Mouse (Mus musculus) lung, embryonic 14.5 days (tissue): Measurements from ENCODE around the gene Clcn3. TPM values are rescaled to one million over a fixed set of nuclear protein-coding genes. Genes with fewer than 3 reads are reported as not detected.
A peak's percentile ranks its signal among the peaks of the same experiment; 100 is the strongest.

ENCODE experiments used
- ATAC-seq: fragments of 200-750 bp; cut with Nextera tagmentation; 2 replicates; pipeline ENCODE4 v1.8.0; 2017; ENCODE audit warnings: mild to moderate bottlenecking, moderate TSS enrichment, moderate library complexity; ENCODE audit not compliant: insufficient read depth
- DNase-seq: peaks from one replicate; pipeline ENCODE4 v3.0.0-alpha.2; 2015
- H3K27ac ChIP-seq: fragments of 300-500 bp; sonication (generic); 2 replicates; pipeline ENCODE4 v1.5.1; 2014; ENCODE audit warnings: low read depth, mild to moderate bottlenecking, moderate library complexity
- H3K27me3 ChIP-seq: fragments of 300-500 bp; sonication (generic); 2 replicates; pipeline ENCODE4 v1.6.1; 2014; ENCODE audit warnings: low read length, control low read depth; ENCODE audit not compliant: insufficient read depth
- H3K36me3 ChIP-seq: fragments of 300-500 bp; sonication (generic); 2 replicates; pipeline ENCODE4 v1.6.1; 2014; ENCODE audit warnings: control low read depth; ENCODE audit not compliant: insufficient read depth
- H3K4me1 ChIP-seq: fragments of 300-500 bp; sonication (generic); 2 replicates; pipeline ENCODE4 v1.6.1; 2014; ENCODE audit warnings: antibody characterized with exemption, control low read depth; ENCODE audit not compliant: insufficient read depth
- H3K4me2 ChIP-seq: fragments of 300-500 bp; sonication (generic); 2 replicates; pipeline ENCODE4 v1.6.1; 2014; ENCODE audit warnings: mild to moderate bottlenecking
- H3K4me3 ChIP-seq: fragments of 300-500 bp; sonication (generic); 2 replicates; pipeline ENCODE4 v1.5.1; 2014; ENCODE audit warnings: low read depth, low read length
- H3K9ac ChIP-seq: fragments of 300-500 bp; sonication (generic); 2 replicates; pipeline ENCODE4 v1.6.1; 2014
- H3K9me3 ChIP-seq: fragments of 300-500 bp; sonication (generic); 2 replicates; pipeline ENCODE4 v1.6.1; 2016; ENCODE audit warnings: low read depth, low read length, control low read depth
- CTCF ChIP-seq: IDR thresholded peaks from 2 replicates; pipeline ENCODE4 v1.5.1; 2016; ENCODE audit warnings: antibody characterized with exemption, low read depth
- WGBS: fragments of 180-500 bp; shearing (Covaris S2); extraction: QIAGEN DNeasy Blood & Tissue Kit; methylation state at CpG from one replicate; pipeline ENCODE4 v1.1.7; 2014; 5-methylcytosine and 5-hydroxymethylcytosine counted together
- polyA plus RNA-seq: library from polyadenylated mRNA; unstranded; fragments of >200 nt; fragmentation: Nextera tagmentation; extraction: Ambion mirVana; gene quantifications from 2 replicates; pipeline ENCODE4 v1.2.1, GENCODE M21; 2014

The Clcn3 gene
- polyA plus RNA-seq, 1 experiment from 2014 or later, result 17.3 TPM

DNA sequence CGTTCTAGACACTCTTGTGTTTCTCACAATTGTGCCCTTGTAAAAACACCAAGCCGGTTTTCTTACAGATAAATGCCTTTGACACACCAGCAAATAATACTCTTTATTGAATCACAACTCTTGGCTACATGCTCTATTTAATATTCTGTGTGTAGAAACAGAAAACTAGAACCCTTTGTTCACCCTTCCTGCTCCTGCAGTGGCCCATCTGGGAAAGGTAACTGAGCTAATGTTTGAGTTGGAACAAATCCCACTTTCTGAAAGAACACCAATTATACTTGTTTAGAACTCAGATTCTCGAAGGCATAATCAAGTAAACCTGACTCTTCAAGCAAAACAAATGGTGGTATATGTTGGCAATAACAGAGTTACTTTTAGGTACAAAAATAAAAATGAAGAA lies 17.4 kb downstream of the Clcn3 start:
- Histone ChIP-seq H3K36me3 (no peaks in the 10 kb centered on the region), H3K9me3 (no peaks in the 10 kb centered on the region), H3K27me3 (no peaks in the 10 kb centered on the region), H3K4me2 (no peak overlapping the region), H3K4me3 (no peak overlapping the region), H3K9ac (no peak overlapping the region), H3K4me1 (0 out of 2 replicates have a peak, but pooled peaks cover 2% of the 10 kb centered on the region), H3K27ac (no peak overlapping the region)
- TF ChIP-seq CTCF, result no peak
- ATAC-seq, result no peak
- DNase-seq, result no peak
- 52% methylated on average over 3 of the region's 3 CpGs for WGBS

DNA sequence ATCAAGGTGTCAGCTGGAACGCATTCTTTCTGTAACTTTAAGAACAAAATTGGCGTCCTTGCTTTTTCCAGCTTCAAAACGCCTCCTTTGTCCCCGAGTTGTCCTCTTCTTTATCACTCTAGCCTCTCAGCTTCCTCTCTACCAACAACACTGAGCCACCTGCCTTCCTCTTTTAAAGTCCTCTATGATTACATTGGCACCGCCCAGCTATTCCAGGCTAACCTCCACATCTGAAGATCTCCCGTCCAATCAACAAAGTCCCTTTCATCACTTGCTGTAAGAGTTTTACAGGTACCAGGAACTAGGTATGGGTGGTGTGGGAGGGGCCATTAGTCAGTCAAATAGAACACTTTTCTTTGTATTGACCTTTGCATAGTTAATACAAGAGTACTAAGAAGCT lies 17.8 kb downstream of the Clcn3 start:
- H3K4me2 ChIP-seq, result no peak overlapping the region
- no peak overlapping the region for H3K27ac ChIP-seq
- 38% methylated on average over 6 of the region's 6 CpGs for WGBS
- DNase-seq (no peak), ATAC-seq (no peak)
- H3K36me3 ChIP-seq, result no peaks in the 10 kb centered on the region
- no peak overlapping the region for H3K4me3 ChIP-seq
- H3K27me3 ChIP-seq, result no peaks in the 10 kb centered on the region
- no peaks in the 10 kb centered on the region for H3K9me3 ChIP-seq
- 0 out of 2 replicates have a peak, but pooled peaks cover 2% of the 10 kb centered on the region for H3K4me1 ChIP-seq
- no peak overlapping the region for H3K9ac ChIP-seq
- TF ChIP-seq CTCF, result no peak

DNA sequence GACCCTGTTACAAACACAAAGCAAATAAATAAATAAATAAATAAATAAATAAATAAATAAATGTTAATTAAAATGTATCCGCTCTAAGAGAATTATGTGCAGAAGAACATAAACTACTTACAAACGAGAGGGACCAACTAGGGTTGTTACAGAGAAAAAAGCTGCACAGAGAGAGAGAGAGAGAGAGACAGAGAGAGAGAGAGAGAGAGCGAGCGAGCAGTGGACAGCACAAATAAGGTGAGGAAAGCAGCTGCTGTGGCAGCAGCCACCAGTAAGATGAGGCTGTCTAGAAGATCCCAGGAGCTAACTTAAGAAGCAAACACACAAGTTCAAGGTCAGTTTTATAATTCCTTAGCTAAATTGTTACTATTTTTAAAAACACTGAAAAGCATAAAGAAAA lies 18.6 kb downstream of the Clcn3 start:
- no peak for DNase-seq
- 0 out of 2 replicates have a peak, but pooled peaks cover 2% of the 10 kb centered on the region for H3K4me1 ChIP-seq
- no peak overlapping the region for H3K9ac ChIP-seq
- no peaks in the 10 kb centered on the region for H3K27me3 ChIP-seq
- H3K4me3 ChIP-seq, result no peak overlapping the region
- H3K27ac ChIP-seq, result no peak overlapping the region
- 79% methylated on average over 4 of the region's 4 CpGs for WGBS
- H3K9me3 ChIP-seq, result no peaks in the 10 kb centered on the region
- no peak overlapping the region for H3K4me2 ChIP-seq
- ATAC-seq, result no peak
- no peak for TF ChIP-seq CTCF
- H3K36me3 ChIP-seq, result no peaks in the 10 kb centered on the region

DNA sequence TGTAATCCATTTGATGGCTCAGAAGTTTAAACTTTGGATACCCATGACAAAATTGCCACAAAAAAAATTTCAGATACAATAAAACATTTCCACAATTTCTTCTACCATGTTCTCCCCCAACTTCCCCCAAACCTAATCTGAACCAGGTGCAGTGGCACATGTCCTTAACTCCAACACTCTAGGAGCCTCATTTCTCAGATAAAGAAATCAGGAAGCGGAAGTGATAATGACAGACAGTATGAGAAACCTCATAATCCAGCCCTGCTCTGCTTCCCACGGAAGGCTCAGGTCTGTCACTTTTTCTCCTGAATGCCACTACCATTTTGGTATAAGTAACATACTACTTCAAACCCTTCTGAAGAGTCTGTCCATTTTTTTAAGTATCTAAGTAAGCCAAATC lies 19.2 kb downstream of the Clcn3 start:
- no peak overlapping the region for H3K4me2 ChIP-seq
- ATAC-seq (no peak), DNase-seq (no peak)
- no peak for TF ChIP-seq CTCF
- H3K27ac ChIP-seq, result no peak overlapping the region
- WGBS, result 56% methylated on average over 2 of the region's 2 CpGs
- H3K4me3 ChIP-seq, result no peak overlapping the region
- no peak overlapping the region for H3K9ac ChIP-seq
- H3K36me3 ChIP-seq, result no peaks in the 10 kb centered on the region
- 0 out of 2 replicates have a peak, but pooled peaks cover 2% of the 10 kb centered on the region for H3K4me1 ChIP-seq
- H3K27me3 ChIP-seq, result no peaks in the 10 kb centered on the region
- H3K9me3 ChIP-seq, result no peaks in the 10 kb centered on the region

DNA sequence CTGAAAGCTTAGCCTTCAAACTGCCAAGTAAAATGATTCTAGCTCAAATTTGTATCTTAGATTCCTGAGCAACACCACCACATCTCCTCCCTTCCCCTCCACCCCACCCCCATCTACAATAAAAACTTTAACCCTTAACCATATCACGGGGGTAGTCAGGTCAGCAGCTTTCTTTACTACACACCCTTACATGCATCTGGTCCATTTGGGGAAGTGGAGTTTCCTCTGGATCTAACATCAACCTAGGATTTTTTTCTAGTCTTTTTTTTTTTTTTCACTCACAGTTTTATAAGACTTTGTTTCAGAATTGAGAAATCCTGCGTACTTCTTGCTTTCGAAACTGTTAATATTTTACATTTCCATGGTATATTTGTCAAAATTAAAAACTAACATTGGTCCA lies 20.3 kb downstream of the Clcn3 start:
- Histone ChIP-seq H3K9me3 (no peaks in the 10 kb centered on the region), H3K27me3 (no peaks in the 10 kb centered on the region), H3K36me3 (no peaks in the 10 kb centered on the region), H3K4me3 (no peak overlapping the region), H3K9ac (no peak overlapping the region), H3K4me2 (no peak overlapping the region), H3K27ac (no peak overlapping the region), H3K4me1 (0 out of 2 replicates have a peak, but pooled peaks cover 2% of the 10 kb centered on the region)
- no peak for DNase-seq
- ATAC-seq, result no peak
- 80% methylated on average over 3 of the region's 3 CpGs for WGBS
- TF ChIP-seq CTCF, result no peak

DNA sequence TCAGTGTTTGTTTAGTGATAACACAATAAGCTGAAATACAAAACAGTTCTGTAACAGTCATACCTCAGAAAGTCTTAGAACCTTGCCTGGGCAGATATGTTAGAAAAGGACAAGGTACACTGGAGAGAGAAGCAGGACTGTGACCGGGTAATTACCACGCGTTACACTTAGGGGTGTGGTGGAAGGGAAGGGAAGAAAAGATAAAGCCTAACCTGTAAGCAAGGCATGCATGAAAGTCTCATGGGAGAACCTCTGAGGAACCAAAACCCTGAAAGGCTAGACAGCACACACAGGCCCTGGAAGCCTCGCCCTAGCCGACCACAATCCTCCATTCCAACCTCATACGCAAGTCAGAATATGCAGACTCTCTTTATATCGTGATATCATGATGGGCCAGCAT lies 26.3 kb downstream of the Clcn3 start:
- Histone ChIP-seq H3K27ac (peak overlapping the region; percentile 36; the same call in 1 of the 2 replicates), H3K4me3 (no peak overlapping the region), H3K4me2 (no peak overlapping the region), H3K9ac (no peak overlapping the region), H3K27me3 (no peaks in the 10 kb centered on the region), H3K36me3 (no peaks in the 10 kb centered on the region), H3K4me1 (no peaks in the 10 kb centered on the region), H3K9me3 (no peaks in the 10 kb centered on the region)
- 91% methylated on average over 7 of the region's 7 CpGs for WGBS
- ATAC-seq, result no peak; the same call in 1 of the 2 replicates
- no peak for TF ChIP-seq CTCF
- no peak for DNase-seq

DNA sequence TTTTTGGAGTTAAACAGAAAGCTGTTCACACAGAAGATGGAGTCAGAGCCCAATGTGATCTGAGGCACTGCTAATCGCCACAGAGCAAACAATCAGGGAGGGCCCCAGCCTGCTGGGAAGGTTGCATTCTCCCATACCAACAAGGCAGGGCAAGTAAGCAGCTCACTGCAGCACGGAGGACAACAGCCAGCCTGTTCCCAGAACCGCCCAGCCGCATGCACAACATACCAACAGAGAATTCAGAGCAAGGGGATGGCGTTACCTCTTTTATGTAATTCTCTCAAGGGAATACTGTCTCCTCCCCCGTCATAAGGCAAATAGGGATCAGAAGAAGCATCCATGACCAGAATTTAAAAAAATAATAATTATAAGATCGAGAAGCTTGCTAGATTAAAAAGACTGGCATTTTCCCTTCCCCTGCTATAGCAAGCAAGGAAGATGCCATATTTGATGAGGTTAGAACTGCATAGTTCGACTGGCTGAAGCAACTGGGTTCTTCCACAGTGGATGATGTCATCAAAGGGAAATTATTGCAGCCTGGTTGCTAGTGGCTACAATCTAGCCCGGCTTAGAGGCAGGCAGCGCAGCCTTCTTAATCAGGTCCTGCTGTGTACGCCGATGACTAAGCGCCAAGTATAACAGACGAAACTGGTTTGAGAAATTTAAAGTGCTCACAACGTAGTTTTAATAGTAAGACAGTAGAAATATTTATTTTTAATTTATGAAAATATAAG lies 28.7 kb downstream of the Clcn3 start:
- H3K9me3 ChIP-seq, result no peaks in the 10 kb centered on the region
- no peaks in the 10 kb centered on the region for H3K4me1 ChIP-seq
- ATAC-seq (peak; percentile 99), DNase-seq (peak; percentile 87)
- peak overlapping the region; percentile 61 for H3K4me2 ChIP-seq
- peak overlapping the region; percentile 87 for H3K27ac ChIP-seq
- TF ChIP-seq CTCF, result no peak
- no peaks in the 10 kb centered on the region for H3K27me3 ChIP-seq
- no peaks in the 10 kb centered on the region for H3K36me3 ChIP-seq
- WGBS, result 3% methylated on average over 15 of the region's 15 CpGs
- H3K4me3 ChIP-seq, result peak overlapping the region; percentile 38
- H3K9ac ChIP-seq, result peak overlapping the region; percentile 52
